8 mouse cellular contexts compared by ENCODE assay signal in the genomic region with DNA sequence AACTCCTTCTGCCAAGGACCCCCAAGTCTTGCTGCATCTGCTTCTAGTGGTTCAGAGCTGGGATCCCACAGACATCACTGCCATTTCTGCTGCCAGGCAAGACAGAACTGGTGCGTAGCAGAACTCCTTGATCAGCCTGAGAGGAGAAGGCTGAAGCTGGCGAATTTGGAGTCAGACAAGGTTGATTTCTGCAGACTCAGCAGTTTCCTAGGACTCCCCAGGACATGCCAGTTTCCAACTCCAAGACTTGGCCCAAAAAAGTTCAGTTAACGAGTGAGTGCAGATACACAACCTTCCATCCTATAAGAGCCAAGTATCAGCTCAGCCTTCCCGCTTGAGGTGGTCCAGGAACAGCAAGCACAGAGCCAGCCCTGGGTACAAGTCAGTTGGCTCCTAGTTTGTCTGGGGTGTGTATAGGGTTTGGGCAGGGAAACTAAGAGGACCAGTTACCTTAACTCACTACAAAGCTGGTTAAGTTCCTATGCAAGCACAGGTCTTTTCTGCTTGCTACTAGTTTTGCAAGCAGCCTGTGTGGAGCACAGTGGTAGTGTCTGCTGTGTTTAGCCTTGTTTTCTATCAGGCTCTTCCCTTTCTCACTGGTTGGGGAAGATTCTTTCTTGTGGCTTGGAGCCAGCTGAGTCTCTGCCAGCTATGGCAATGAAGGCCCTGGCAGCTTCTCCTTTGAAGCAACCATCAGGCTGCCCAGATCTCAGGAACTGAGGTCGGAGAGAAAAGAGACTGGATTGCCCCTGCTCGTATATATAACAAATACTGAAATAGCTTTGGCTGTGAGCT.
DNase-seq lines count a peak whose midpoint lies in the region; ATAC-seq and TF ChIP-seq lines count a peak whose summit lies in the region.

No protein-coding gene starts in this region.

- 0 out of 2 replicates have a peak, but pooled peaks cover 3% of the 10 kb centered on the region for H3K4me1 ChIP-seq in forebrain, embryonic 15.5 days
- H3K4me1 ChIP-seq in forebrain, embryonic 13.5 days: no peaks in the 10 kb centered on the region
- H3K4me1 ChIP-seq in CH12.LX (ENCODE audit: control insufficient read depth in 1 of 2, insufficient read depth in 2 of 2): peaks cover 0 to 7% of the 10 kb centered on the region in 2 experiments; a peak in 1 of 4 replicates

- no peak overlapping the region for H3K9ac ChIP-seq in forebrain, embryonic 15.5 days (replicated peaks)
- H3K9ac ChIP-seq in forebrain, embryonic 13.5 days: no peak overlapping the region
- H3K9ac ChIP-seq in CH12.LX (ENCODE audit: insufficient read depth, low read depth): no peak overlapping the region

- TF ChIP-seq CTCF in CH12.LX (conservative IDR thresholded peaks at IDR 0.05 in 1 of 2, IDR thresholded peaks at IDR 0.05 in 1 of 2; ENCODE audit: low read depth in 2 of 2, low read length in 2 of 2): no peak

- TF ChIP-seq RAD21 in CH12.LX (IDR thresholded peaks at IDR 0.05; ENCODE audit: low read depth, low read length): no peak

- no peaks in the 10 kb centered on the region for H3K27me3 ChIP-seq in forebrain, embryonic 15.5 days
- H3K27me3 ChIP-seq in forebrain, embryonic 13.5 days: no peaks in the 10 kb centered on the region
- H3K27me3 ChIP-seq in CH12.LX (replicated peaks): no peaks in the 10 kb centered on the region

- H3K4me3 ChIP-seq in forebrain, embryonic 15.5 days: no peak overlapping the region
- H3K4me3 ChIP-seq in forebrain, embryonic 13.5 days: no peak overlapping the region
- H3K4me3 ChIP-seq in CH12.LX (replicated peaks in 1 of 3; ENCODE audit: low read depth in 2 of 3, low read length in 2 of 3, poor library complexity in 1 of 3): no peak overlapping the region

- no peak for TF ChIP-seq EP300 in CH12.LX (IDR thresholded peaks at IDR 0.05; ENCODE audit: low read length)

- TF ChIP-seq POLR2A in CH12.LX (IDR thresholded peaks at IDR 0.05; ENCODE audit: low read depth, low read length): no peak

- DNase-seq in CH12.LX (ENCODE audit: extremely low read depth): no peak
- peak; percentile 61 for DNase-seq in cerebellum, adult 9-10 months
- DNase-seq in kidney, postnatal 10 days: peak; percentile 58
- peak; percentile 92 for DNase-seq in left cerebral cortex, postnatal 4 days
- DNase-seq in spleen, postnatal 4 days (ENCODE audit: low spot score in 2 of 2): no peak

- no peak overlapping the region for H3K27ac ChIP-seq in forebrain, embryonic 15.5 days (replicated peaks)
- H3K27ac ChIP-seq in forebrain, embryonic 13.5 days: no peak overlapping the region
- H3K27ac ChIP-seq in CH12.LX (ENCODE audit: insufficient read depth, low read depth): no peak overlapping the region

- no peaks in the 10 kb centered on the region for H3K9me3 ChIP-seq in forebrain, embryonic 15.5 days
- no peaks in the 10 kb centered on the region for H3K9me3 ChIP-seq in forebrain, embryonic 13.5 days (replicated peaks)
- H3K9me3 ChIP-seq in CH12.LX (replicated peaks; ENCODE audit: low read length): no peaks in the 10 kb centered on the region

- no peaks in the 10 kb centered on the region for H3K36me3 ChIP-seq in forebrain, embryonic 15.5 days
- H3K36me3 ChIP-seq in forebrain, embryonic 13.5 days (ENCODE audit: poor library complexity, severe bottlenecking): no peaks in the 10 kb centered on the region
- H3K36me3 ChIP-seq in CH12.LX (replicated peaks in 1 of 2; ENCODE audit: control insufficient read depth in 1 of 2, insufficient read depth in 1 of 2, low read length in 1 of 2): no peaks in the 10 kb centered on the region

- intact Hi-C loops in left cerebral cortex, postnatal 4 days (cut with DNase I): no loop called here

- in situ Hi-C loops in CH12.LX (cut with MboI; ENCODE audit: low pct_ligation_motif_present, low pct_unique_long_range_greater_than_20kb, low sequenced_read_pairs): no loop called here

- dilution Hi-C loops in CH12.LX (cut with MboI; ENCODE audit: extremely low pct_ligation_motif_present, extremely low pct_unique_long_range_greater_than_20kb, low sequenced_read_pairs): no loop called here

- 69% methylated on average over 6 of the region's 6 CpGs for WGBS in forebrain, embryonic 15.5 days
- WGBS in forebrain, embryonic 13.5 days: 75% methylated on average over 6 of the region's 6 CpGs

- ATAC-seq in forebrain, embryonic 15.5 days (replicated peaks): peak; percentile 41; the same call in 1 of the 2 replicates
- ATAC-seq in forebrain, embryonic 13.5 days: no peak; the same call in 1 of the 2 replicates
- no peak for ATAC-seq in megakaryocyte, adult 5-6 weeks (ENCODE audit: poor library complexity, severe bottlenecking)

- no peak overlapping the region for H3K4me2 ChIP-seq in forebrain, embryonic 15.5 days (replicated peaks)
- H3K4me2 ChIP-seq in forebrain, embryonic 13.5 days: no peak overlapping the region
- no peak overlapping the region for H3K4me2 ChIP-seq in CH12.LX (ENCODE audit: insufficient read depth, low read depth, poor library complexity, severe bottlenecking)

- H3K79me2 ChIP-seq in CH12.LX (replicated peaks; ENCODE audit: control insufficient read depth, extremely low read depth, insufficient read depth, poor library complexity, severe bottlenecking): no peaks in the 10 kb centered on the region

TF ChIP-seq in CH12.LX, 34 proteins besides CTCF, POLR2A, EP300 and RAD21:
- TF ChIP-seq NELFE (IDR thresholded peaks at IDR 0.05; ENCODE audit: low read depth, low read length): no peak
- peak; percentile 92 for TF ChIP-seq MAFK (IDR thresholded peaks at IDR 0.05; ENCODE audit: insufficient replicate concordance, low read length)

Comparison
In these comparisons a context has a peak if more than half of its experiments do, and no peak if none do; other contexts are left out.
1. DNase-seq: peak in cerebellum, adult 9-10 months (single experiment), kidney, postnatal 10 days (single experiment) and left cerebral cortex, postnatal 4 days (single experiment); none in CH12.LX (single experiment) and spleen, postnatal 4 days (0 of 2).